ENCODE assay signal across 16 mouse cellular contexts in genomic region chr7:126355847-126356597, GRCm38 (mm10). TPM values are rescaled to one million over a fixed set of nuclear protein-coding genes. Genes with fewer than 3 reads are reported as not detected.
DNase-seq lines count a peak whose midpoint lies in the region; ATAC-seq and TF ChIP-seq lines count a peak whose summit lies in the region.
"Had no signal": no experiment of that assay in that cellular context is flagged by ENCODE, and none has a peak within 500 bp of the region (broad histone marks: within the 10 kb centered on the region; RNA-seq: fewer than 3 reads in every experiment).

No protein-coding gene starts in this region.

- no peak for ATAC-seq in midbrain, embryonic 14.5 days (ENCODE audit: low FRiP score, low TSS enrichment)
- no peak for ATAC-seq in midbrain, embryonic 11.5 days (ENCODE audit: low FRiP score)
- ATAC-seq in G1E (ENCODE audit: extremely low read depth, insufficient number of reproducible peaks, low FRiP score, poor library complexity, severe bottlenecking) = no peak
- ATAC-seq in liver, embryonic 14.5 days (ENCODE audit: insufficient read depth) = no peak

- DNase-seq in layer of hippocampus, adult 18-20 months (ENCODE audit: low spot score in 2 of 2) = peak; percentile 37 to 44
- DNase-seq in layer of hippocampus, adult 9-10 months (ENCODE audit: low spot score) = no peak
- DNase-seq in midbrain, embryonic 14.5 days = peak; percentile 34
- no peak for DNase-seq in midbrain, embryonic 11.5 days (ENCODE audit: low spot score, missing footprints)
- DNase-seq in G1E (ENCODE audit: low spot score) = no peak
- no peak for DNase-seq in liver, embryonic 14.5 days (ENCODE audit: low read depth in 3 of 3, low spot score in 3 of 3)
- no peak for DNase-seq in c-Kit-positive CD71-positive TER-119-positive erythroid progenitor cells, embryonic 14.5 days (ENCODE audit: low spot score)
- DNase-seq: cerebellum, postnatal 10 days; gastrocnemius, postnatal 25 days; heart, postnatal 10 days; kidney, adult 11 months; left cerebral cortex, postnatal 4 days; lung, postnatal 14 days had no signal

- H3K4me1 ChIP-seq in midbrain, embryonic 14.5 days (ENCODE audit: control insufficient read depth, insufficient read depth, low read length) = 0 out of 2 replicates have a peak, but pooled peaks cover 4% of the 10 kb centered on the region
- H3K4me1 ChIP-seq in midbrain, embryonic 11.5 days (ENCODE audit: control insufficient read depth, insufficient read depth, low read length) = 0 out of 2 replicates have a peak, but pooled peaks cover 2% of the 10 kb centered on the region
- H3K4me1 ChIP-seq in G1E (ENCODE audit: insufficient read depth, low read depth, low read length) = peaks cover 63% of the 10 kb centered on the region
- peaks cover 26 to 40% of the 10 kb centered on the region in 2 experiments for H3K4me1 ChIP-seq in liver, embryonic 14.5 days (replicated peaks; ENCODE audit: control insufficient read depth in 2 of 2, insufficient read depth in 2 of 2, low read length in 1 of 2)

- no peaks in the 10 kb centered on the region for H3K9me3 ChIP-seq in midbrain, embryonic 14.5 days (ENCODE audit: control insufficient read depth, low read length)
- H3K9me3 ChIP-seq in midbrain, embryonic 11.5 days (ENCODE audit: control insufficient read depth, low read length) = no peaks in the 10 kb centered on the region
- no peaks in the 10 kb centered on the region for H3K9me3 ChIP-seq in G1E (replicated peaks)
- H3K9me3 ChIP-seq in liver, embryonic 14.5 days (ENCODE audit: control insufficient read depth, low read length) = no peaks in the 10 kb centered on the region
- H3K9me3 ChIP-seq: hindbrain, embryonic 15.5 days had no signal

- H3K36me3 ChIP-seq in midbrain, embryonic 14.5 days (ENCODE audit: control insufficient read depth, insufficient read depth, low read length) = no peaks in the 10 kb centered on the region
- no peaks in the 10 kb centered on the region for H3K36me3 ChIP-seq in midbrain, embryonic 11.5 days (ENCODE audit: control insufficient read depth, insufficient read depth, low read length)
- no peaks in the 10 kb centered on the region for H3K36me3 ChIP-seq in G1E (replicated peaks)
- no peaks in the 10 kb centered on the region for H3K36me3 ChIP-seq in liver, embryonic 14.5 days (replicated peaks; ENCODE audit: control insufficient read depth, insufficient read depth, low read depth)
- H3K36me3 ChIP-seq: hindbrain, embryonic 15.5 days had no signal

- H3K4me2 ChIP-seq in midbrain, embryonic 14.5 days (ENCODE audit: low read length) = no peak overlapping the region
- no peak overlapping the region for H3K4me2 ChIP-seq in midbrain, embryonic 11.5 days
- H3K4me2 ChIP-seq in liver, embryonic 14.5 days (ENCODE audit: low read depth) = no peak overlapping the region; the same call in 1 of the 2 replicates
- H3K4me2 ChIP-seq: hindbrain, embryonic 15.5 days had no signal

- no peak for TF ChIP-seq EP300 in liver, embryonic 14.5 days (IDR thresholded peaks at IDR 0.05; ENCODE audit: low read depth)

- no peak overlapping the region for H3K4me3 ChIP-seq in midbrain, embryonic 14.5 days (replicated peaks; ENCODE audit: low read depth, low read length)
- H3K4me3 ChIP-seq in midbrain, embryonic 11.5 days (ENCODE audit: low read depth, low read length) = no peak overlapping the region
- H3K4me3 ChIP-seq in G1E (ENCODE audit: low read depth, low read length) = peak overlapping the region; percentile 21; the same call in 1 of the 2 replicates
- no peak overlapping the region for H3K4me3 ChIP-seq in liver, embryonic 14.5 days (ENCODE audit: insufficient read depth in 1 of 2, low read depth in 2 of 2, low read length in 2 of 2)
- H3K4me3 ChIP-seq: hindbrain, embryonic 15.5 days had no signal

- no peaks in the 10 kb centered on the region for H3K27me3 ChIP-seq in midbrain, embryonic 14.5 days (ENCODE audit: control insufficient read depth, insufficient read depth, low read length)
- no peaks in the 10 kb centered on the region for H3K27me3 ChIP-seq in midbrain, embryonic 11.5 days (ENCODE audit: control insufficient read depth, insufficient read depth, low read length)
- H3K27me3 ChIP-seq in G1E (ENCODE audit: insufficient read depth, low read length) = no peaks in the 10 kb centered on the region; the same call in 1 of the 2 replicates
- no peaks in the 10 kb centered on the region for H3K27me3 ChIP-seq in liver, embryonic 14.5 days (ENCODE audit: control insufficient read depth, insufficient read depth, low read length)
- H3K27me3 ChIP-seq: hindbrain, embryonic 15.5 days had no signal

- H3K9ac ChIP-seq in midbrain, embryonic 14.5 days (replicated peaks; ENCODE audit: low read length) = no peak overlapping the region
- H3K9ac ChIP-seq in midbrain, embryonic 11.5 days (ENCODE audit: low read length) = no peak overlapping the region
- no peak overlapping the region for H3K9ac ChIP-seq in liver, embryonic 14.5 days (replicated peaks)
- H3K9ac ChIP-seq: hindbrain, embryonic 15.5 days had no signal

- TF ChIP-seq CTCF in G1E (IDR thresholded peaks at IDR 0.05; ENCODE audit: low read depth, low read length) = no peak
- no peak for TF ChIP-seq CTCF in liver, embryonic 14.5 days (IDR thresholded peaks at IDR 0.05; ENCODE audit: low read depth)

- 39% methylated on average over 5 of the region's 5 CpGs for WGBS in midbrain, embryonic 14.5 days
- WGBS in midbrain, embryonic 11.5 days = 41% methylated on average over 5 of the region's 5 CpGs
- 45% methylated on average over 5 of the region's 5 CpGs for WGBS in liver, embryonic 14.5 days (ENCODE audit: insufficient replicate concordance)

- H3K27ac ChIP-seq in midbrain, embryonic 14.5 days (replicated peaks; ENCODE audit: low read depth, low read length) = no peak overlapping the region
- no peak overlapping the region for H3K27ac ChIP-seq in midbrain, embryonic 11.5 days (ENCODE audit: low read depth, low read length)
- H3K27ac ChIP-seq in liver, embryonic 14.5 days = peak overlapping the region; percentile 63; the same call in 1 of the 2 replicates
- H3K27ac ChIP-seq: hindbrain, embryonic 15.5 days; kidney, postnatal 0 days had no signal

RNA-seq across cellular contexts. Expression of gene Lat, which starts 13.3 kb away (rescaled TPM):
- 1 to 10 TPM; 1.2 to 1.9 TPM for total RNA-seq in layer of hippocampus, adult 18-20 months (2021)
- 0.65 and 0.92 TPM in 2 replicates for polyA plus RNA-seq in midbrain, embryonic 14.5 days (2014; fragmentation: Nextera tagmentation; extraction: Ambion mirVana)
- polyA plus RNA-seq in midbrain, embryonic 11.5 days (2014; fragmentation: Nextera tagmentation; extraction: Ambion mirVana) = 1.8 and 2.7 TPM in 2 replicates
- total RNA-seq in G1E (2014; fragmentation: Nextera tagmentation) (0.38 and 1.7 TPM in 2 replicates), G1E (2017) (14.6 and 15.6 TPM in 2 replicates)
- 10.1 and 12.7 TPM in 2 replicates for polyA plus RNA-seq in G1E (2012)
- 7.3 and 7.5 TPM in 2 replicates for polyA plus RNA-seq in liver, embryonic 14.5 days (2012; rRNA removed)
- polyA plus RNA-seq in liver, embryonic 14.5 days (2014; fragmentation: Nextera tagmentation; extraction: Ambion mirVana) = 7.6 and 9.2 TPM in 2 replicates

RNA-seq across cellular contexts. Expression of gene Spns1, which starts 21.2 kb away (rescaled TPM):
- total RNA-seq in layer of hippocampus, adult 18-20 months (2021) = 10 to 100 TPM; 81.4 to 86.6 TPM
- polyA plus RNA-seq in midbrain, embryonic 14.5 days (2014; fragmentation: Nextera tagmentation; extraction: Ambion mirVana) = 60.4 and 74.5 TPM in 2 replicates
- 40.8 and 45.8 TPM in 2 replicates for polyA plus RNA-seq in midbrain, embryonic 11.5 days (2014; fragmentation: Nextera tagmentation; extraction: Ambion mirVana)
- total RNA-seq in G1E (2014; fragmentation: Nextera tagmentation) (10.5 and 21.4 TPM in 2 replicates), G1E (2017) (19.0 and 19.8 TPM in 2 replicates)
- polyA plus RNA-seq in G1E (2012) = 55.2 and 55.4 TPM in 2 replicates
- polyA plus RNA-seq in liver, embryonic 14.5 days (2012; rRNA removed) = 20.2 and 21.7 TPM in 2 replicates
- polyA plus RNA-seq in liver, embryonic 14.5 days (2014; fragmentation: Nextera tagmentation; extraction: Ambion mirVana) = 11.4 and 11.6 TPM in 2 replicates

RNA-seq across cellular contexts. Expression of gene Nfatc2ip, which starts 40.5 kb away (rescaled TPM):
- total RNA-seq in layer of hippocampus, adult 18-20 months (2021) = 1 to 10 TPM; 6.0 to 6.9 TPM
- 3.5 and 4.9 TPM in 2 replicates for polyA plus RNA-seq in midbrain, embryonic 14.5 days (2014; fragmentation: Nextera tagmentation; extraction: Ambion mirVana)
- 4.8 and 4.9 TPM in 2 replicates for polyA plus RNA-seq in midbrain, embryonic 11.5 days (2014; fragmentation: Nextera tagmentation; extraction: Ambion mirVana)
- total RNA-seq in G1E (2014; fragmentation: Nextera tagmentation) (16.4 and 22.0 TPM in 2 replicates), G1E (2017) (13.2 and 16.8 TPM in 2 replicates)
- 5.0 and 5.9 TPM in 2 replicates for polyA plus RNA-seq in G1E (2012)
- polyA plus RNA-seq in liver, embryonic 14.5 days (2012; rRNA removed) = 6.8 and 7.1 TPM in 2 replicates
- 3.0 and 3.1 TPM in 2 replicates for polyA plus RNA-seq in liver, embryonic 14.5 days (2014; fragmentation: Nextera tagmentation; extraction: Ambion mirVana)

RNA-seq across cellular contexts. Expression of gene Cd19, which starts 58.7 kb away (rescaled TPM):
- total RNA-seq in layer of hippocampus, adult 18-20 months (2021) = not detected
- not detected in 2 replicates for polyA plus RNA-seq in midbrain, embryonic 14.5 days (2014; fragmentation: Nextera tagmentation; extraction: Ambion mirVana)
- polyA plus RNA-seq in midbrain, embryonic 11.5 days (2014; fragmentation: Nextera tagmentation; extraction: Ambion mirVana) = not detected in 2 replicates
- not detected in 2 replicates for total RNA-seq in G1E (2014; fragmentation: Nextera tagmentation)
- total RNA-seq in G1E (2017) = not detected in 2 replicates
- polyA plus RNA-seq in G1E (2012) = not detected in 2 replicates
- polyA plus RNA-seq in liver, embryonic 14.5 days (2012; rRNA removed) = 0.30 and 0.35 TPM in 2 replicates
- 0.34 and 0.64 TPM in 2 replicates for polyA plus RNA-seq in liver, embryonic 14.5 days (2014; fragmentation: Nextera tagmentation; extraction: Ambion mirVana)
- polyA plus RNA-seq: C2C12 had no signal

Comparison
In these comparisons a context has a peak if more than half of its experiments do, and no peak if none do; other contexts are left out.
1. DNase-seq: peak in layer of hippocampus, adult 18-20 months (2 of 2) and midbrain, embryonic 14.5 days (single experiment); none in layer of hippocampus, adult 9-10 months (single experiment), midbrain, embryonic 11.5 days (single experiment), G1E (single experiment), liver, embryonic 14.5 days (0 of 3) and c-Kit-positive CD71-positive TER-119-positive erythroid progenitor cells, embryonic 14.5 days (single experiment).